Mouse (Mus musculus): ENCODE results near the gene Uox.

The Uox gene

GRCm38 (mm10) chr3:146586616-146587015 is 16.4 kb downstream of the Uox start:
- no peak for DNase-seq

DNA sequence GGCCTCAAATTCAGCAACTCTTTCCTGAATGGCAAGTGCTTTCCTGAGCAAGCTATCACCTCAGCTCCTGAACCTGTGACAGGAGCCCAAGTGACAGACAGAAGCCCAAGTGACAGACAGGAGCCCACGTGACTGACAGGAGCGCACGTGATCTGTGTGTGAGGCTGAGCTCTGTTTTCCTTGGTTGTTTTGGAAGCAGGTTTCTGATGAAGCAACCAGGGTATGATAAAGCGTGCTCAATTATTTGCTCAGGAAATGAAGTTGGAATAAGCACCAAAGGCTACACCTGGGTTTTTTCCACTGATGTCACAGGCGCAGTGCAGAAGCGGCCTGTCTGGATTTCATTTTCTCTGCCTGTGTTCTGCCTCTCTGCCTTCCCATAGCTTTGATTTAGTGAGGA is 19.3 kb downstream of the Uox start:
- DNase-seq = no peak

DNA sequence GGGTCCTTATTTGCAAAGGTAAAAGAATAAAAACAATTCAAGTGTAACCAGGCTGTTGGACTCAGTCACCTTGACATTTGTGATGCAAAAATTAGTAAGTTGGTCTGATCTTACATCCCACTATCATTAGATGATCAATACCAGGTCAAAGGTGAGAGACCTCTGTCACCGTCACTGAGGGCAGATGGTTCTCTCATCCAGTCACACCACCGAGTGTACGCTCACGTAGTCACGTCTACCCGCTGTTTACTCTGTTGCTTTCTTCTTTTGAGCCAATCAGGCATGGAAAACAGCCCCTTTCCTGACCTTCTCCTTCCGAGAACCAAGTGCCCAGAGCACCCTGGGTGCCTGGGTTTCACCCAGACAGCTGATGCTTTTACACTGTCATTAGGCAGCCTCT is 20.9 kb downstream of the Uox start:
- no peak for DNase-seq

GRCm38 (mm10) chr3:146591601-146592000 is 21.4 kb downstream of the Uox start:
- DNase-seq = no peak

- no peak for DNase-seq
Measured at GRCm38 (mm10) chr3:146595440-146595839, 25.2 kb downstream of the Uox start.

- DNase-seq = no peak
Measured at GRCm38 (mm10) chr3:146596387-146596786, 26.2 kb downstream of the Uox start.

GRCm38 (mm10) chr3:146596864-146597263 is 26.6 kb downstream of the Uox start:
- DNase-seq = no peak

GRCm38 (mm10) chr3:146598411-146598810 is 28.2 kb downstream of the Uox start:
- DNase-seq = no peak

- no peak for DNase-seq
Measured at GRCm38 (mm10) chr3:146599198-146599900, 29.1 kb downstream of the Uox start.

- DNase-seq = no peak
Measured at GRCm38 (mm10) chr3:146601205-146601604, 31.0 kb downstream of the Uox start.

- DNase-seq = no peak
Measured at GRCm38 (mm10) chr3:146602531-146602930, 32.3 kb downstream of the Uox start.

- no peak for DNase-seq
Measured at GRCm38 (mm10) chr3:146604647-146605046, 34.4 kb downstream of the Uox start.

- DNase-seq = no peak
Measured at GRCm38 (mm10) chr3:146607368-146607767, 37.1 kb downstream of the Uox start.

GRCm38 (mm10) chr3:146610322-146610721 is 40.1 kb downstream of the Uox start:
- no peak for DNase-seq

DNA sequence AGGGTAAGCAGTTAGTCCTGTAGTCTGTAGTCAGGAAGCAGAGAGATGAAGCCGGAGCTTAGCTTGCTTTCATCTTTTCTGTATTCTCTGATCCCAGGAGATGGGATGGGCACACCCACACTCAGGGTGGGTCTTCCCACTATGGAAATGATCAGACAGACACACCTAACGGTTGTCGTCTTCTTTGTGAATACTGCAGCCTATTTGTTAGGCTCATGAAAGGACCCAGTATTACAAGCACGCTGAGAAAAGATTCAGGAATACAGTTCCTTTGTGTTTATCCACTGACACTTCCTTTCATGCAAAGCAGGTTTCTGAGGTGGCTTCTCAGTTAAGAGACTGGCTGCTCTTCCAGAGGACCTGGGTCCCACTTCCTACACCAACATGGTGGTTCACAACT is 41.0 kb downstream of the Uox start:
- DNase-seq = no peak

- no peak for DNase-seq
Measured at GRCm38 (mm10) chr3:146611821-146612220, 41.6 kb downstream of the Uox start.

DNA sequence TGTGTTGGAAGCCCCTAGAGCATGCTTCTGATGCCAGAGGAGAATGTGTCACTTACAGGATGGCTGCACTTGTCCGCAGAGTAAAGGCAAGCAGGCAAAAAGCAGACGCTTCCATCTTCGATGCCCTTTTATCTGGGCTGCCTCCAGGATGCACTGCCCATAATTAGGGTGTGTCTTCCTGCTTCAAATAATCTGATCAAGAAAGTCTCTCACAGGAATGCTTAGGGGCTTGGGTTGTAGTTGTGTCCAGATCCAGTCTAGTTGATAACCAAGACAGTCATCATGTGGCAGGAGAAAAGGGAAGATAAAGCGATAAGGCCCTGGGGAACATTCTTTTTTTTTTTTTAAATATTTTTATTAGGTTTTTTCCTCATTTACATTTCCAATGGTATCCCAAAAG is 45.3 kb downstream of the Uox start, which contains the start of gene Dnase2b:
Dnase2b (minus strand) TSS at position 101 of the 400 bp plus-strand sequence.
- DNase-seq = no peak

GRCm38 (mm10) chr3:146616533-146617283 is 46.5 kb downstream of the Uox start:
- DNase-seq = no peak

DNA sequence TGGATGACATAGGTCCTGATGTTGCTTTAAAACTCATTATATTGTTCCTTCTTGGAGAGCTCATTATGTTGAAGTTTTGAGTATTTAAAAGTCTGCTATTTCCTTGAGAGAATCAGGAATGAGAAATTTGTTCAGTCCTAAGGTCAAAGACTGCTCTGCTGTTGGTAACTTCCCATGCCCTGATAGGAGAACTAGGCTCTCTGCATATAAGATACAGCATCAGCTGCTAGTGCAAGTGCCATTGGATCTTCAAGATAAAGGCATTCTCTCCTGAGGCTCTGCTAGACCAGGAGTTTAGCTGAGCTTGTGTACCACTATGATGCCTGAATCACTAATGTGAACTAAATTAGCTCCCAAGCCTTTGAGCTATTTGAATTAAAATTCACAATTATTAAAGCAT is 47.7 kb downstream of the Uox start:
- DNase-seq = no peak

GRCm38 (mm10) chr3:146618357-146618756 is 48.1 kb downstream of the Uox start:
- no peak for DNase-seq

DNA sequence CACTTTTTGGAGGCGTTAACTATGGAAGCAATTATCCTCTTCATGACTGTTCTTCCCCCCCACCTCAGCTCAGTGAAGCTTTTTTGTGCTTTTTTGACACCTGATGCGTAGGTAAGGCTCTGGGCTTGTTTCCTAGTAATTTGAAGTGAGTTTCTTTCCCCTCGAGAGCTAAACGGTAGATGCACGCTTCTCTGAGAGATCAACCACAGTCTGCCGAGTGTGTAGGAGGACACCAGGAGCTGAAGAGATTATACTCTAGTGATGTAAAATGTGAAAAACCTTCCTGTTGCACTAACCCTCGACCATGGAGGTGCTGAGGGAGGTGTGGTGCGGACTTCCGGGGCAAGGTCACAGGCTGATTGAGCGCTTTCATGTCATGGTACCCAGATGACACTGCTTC is 49.9 kb downstream of the Uox start:
- DNase-seq = no peak

- DNase-seq = no peak
Measured at GRCm38 (mm10) chr3:146620555-146621249, 50.5 kb downstream of the Uox start.

- no peak for DNase-seq
Measured at GRCm38 (mm10) chr3:146621966-146622365, 51.7 kb downstream of the Uox start.

GRCm38 (mm10) chr3:146625766-146626165 is 55.5 kb downstream of the Uox start:
- DNase-seq = no peak

Measured in B cell, adult 2 months (primary cell).